Mouse (Mus musculus) mature B cell (primary cell): ENCODE measurements around the gene Cracr2b.

Experiments
- in situ Hi-C: fragments of 300-500 bp; cut with MboI; formaldehyde crosslinking; loops from 2 replicates; pipeline ENCODE4 v1.14.3; 2019

Gene Cracr2b

GRCm38 (mm10) chr7:141485606-141486005 lies 24.7 kb downstream of the Cracr2b start:
- in situ Hi-C loops = no loop called here

- in situ Hi-C loops = no loop called here
Observed at GRCm38 (mm10) chr7:141486239-141486638, 25.3 kb downstream of the Cracr2b start.

- in situ Hi-C loops = no loop called here
Observed at GRCm38 (mm10) chr7:141487141-141487540, 26.2 kb downstream of the Cracr2b start.

- in situ Hi-C loops = no loop called here
Observed at GRCm38 (mm10) chr7:141491151-141491550, 30.3 kb downstream of the Cracr2b start.

GRCm38 (mm10) chr7:141492738-141493137 lies 31.8 kb downstream of the Cracr2b start:
- in situ Hi-C loops = no loop called here

- in situ Hi-C loops = no loop called here
Observed at GRCm38 (mm10) chr7:141493729-141494128, 32.8 kb downstream of the Cracr2b start.

- in situ Hi-C loops = no loop called here
Observed at GRCm38 (mm10) chr7:141495379-141495778, 34.5 kb downstream of the Cracr2b start.

GRCm38 (mm10) chr7:141495940-141496339 lies 35.0 kb downstream of the Cracr2b start:
- in situ Hi-C loops = no loop called here

GRCm38 (mm10) chr7:141497600-141497999 lies 36.7 kb downstream of the Cracr2b start:
- in situ Hi-C loops = no loop called here

- in situ Hi-C loops = no loop called here
Observed at GRCm38 (mm10) chr7:141501820-141502555, 41.1 kb downstream of the Cracr2b start.

- in situ Hi-C loops = no loop called here
Observed at GRCm38 (mm10) chr7:141502556-141502905, 41.6 kb downstream of the Cracr2b start.

GRCm38 (mm10) chr7:141506278-141506677 lies 45.4 kb downstream of the Cracr2b start:
- in situ Hi-C loops = no loop called here

- in situ Hi-C loops = no loop called here
Observed at GRCm38 (mm10) chr7:141508160-141508559, 47.3 kb downstream of the Cracr2b start.

GRCm38 (mm10) chr7:141510196-141510595 lies 49.3 kb downstream of the Cracr2b start:
- in situ Hi-C loops = no loop called here

- in situ Hi-C loops = no loop called here
Observed at GRCm38 (mm10) chr7:141510681-141511191, 49.8 kb downstream of the Cracr2b start.
